Mouse (Mus musculus) ES-Bruce4 (cell line): ENCODE data around the gene Wdr35. TPM values are rescaled to one million over a fixed set of nuclear protein-coding genes. Genes with fewer than 3 reads are reported as not detected.
A peak's percentile ranks its signal among the peaks of the same experiment; 100 is the strongest.

Source experiments
- H3K27ac ChIP-seq: 2 replicates; pipeline ENCODE4 v1.5.1; 2012; ENCODE audit warnings: low read length, inconsistent platforms; ENCODE audit not compliant: insufficient read depth
- H3K27me3 ChIP-seq: 2 replicates; pipeline ENCODE4 v1.6.1; 2012; ENCODE audit warnings: mild to moderate bottlenecking, low read length, inconsistent platforms; ENCODE audit not compliant: control insufficient read depth, poor library complexity, insufficient read depth, severe bottlenecking
- H3K36me3 ChIP-seq: 2 replicates; pipeline ENCODE4 v1.6.1; 2012; ENCODE audit warnings: inconsistent platforms, mild to moderate bottlenecking, low read length, moderate library complexity; ENCODE audit not compliant: control insufficient read depth, poor library complexity, insufficient read depth, severe bottlenecking
- H3K4me1 ChIP-seq: one replicate; pipeline ENCODE4 v1.8.1; 2011; ENCODE audit warnings: low read length; ENCODE audit not compliant: control insufficient read depth, insufficient read depth
- H3K4me3 ChIP-seq: 2 replicates; pipeline ENCODE4 v1.5.1; 2011; ENCODE audit warnings: low read depth, mild to moderate bottlenecking, low read length
- H3K9ac ChIP-seq: 2 replicates; pipeline ENCODE4 v1.6.1; 2012; ENCODE audit warnings: low read depth, mild to moderate bottlenecking, inconsistent platforms; ENCODE audit not compliant: poor library complexity, severe bottlenecking
- H3K9me3 ChIP-seq: replicated peaks from 2 replicates; pipeline ENCODE4 v1.6.1; 2012; ENCODE audit warnings: mild to moderate bottlenecking, low read length, inconsistent platforms; ENCODE audit not compliant: control insufficient read depth, poor library complexity, insufficient read depth, severe bottlenecking
- CTCF ChIP-seq: IDR thresholded peaks from one replicate; pipeline ENCODE4 v1.8.1; 2011; ENCODE audit warnings: low read depth, low read length
- EP300 ChIP-seq: IDR thresholded peaks from 2 replicates; pipeline ENCODE4 v1.6.1; 2011; ENCODE audit warnings: low read depth, low read length; ENCODE audit not compliant: insufficient read depth
- POLR2A ChIP-seq: IDR thresholded peaks from one replicate; pipeline ENCODE4 v1.8.1; 2011; ENCODE audit warnings: low read length; ENCODE audit not compliant: insufficient read depth
- polyA plus RNA-seq: library from polyadenylated mRNA; stranded (reverse); fragments of >200 nt; gene quantifications from 2 replicates; pipeline ENCODE4 v1.2.4, GENCODE M21; 2011; ENCODE audit warnings: low read depth; ENCODE audit not compliant: missing spikeins, insufficient read depth, insufficient read length

The Wdr35 gene
- polyA plus RNA-seq, 1 experiment, result 72.4 TPM

GRCm38 (mm10) chr12:8939490-8939889, 34.2 kb upstream of the Wdr35 start:
- Histone ChIP-seq H3K9me3 (no peaks in the 10 kb centered on the region), H3K9ac (no peak overlapping the region), H3K4me3 (no peak overlapping the region), H3K27me3 (no peaks in the 10 kb centered on the region), H3K36me3 (peaks cover 37% of the 10 kb centered on the region), H3K4me1 (peaks cover 4% of the 10 kb centered on the region), H3K27ac (no peak overlapping the region)
- TF ChIP-seq CTCF (no peak), POLR2A (no peak), EP300 (no peak)

DNA sequence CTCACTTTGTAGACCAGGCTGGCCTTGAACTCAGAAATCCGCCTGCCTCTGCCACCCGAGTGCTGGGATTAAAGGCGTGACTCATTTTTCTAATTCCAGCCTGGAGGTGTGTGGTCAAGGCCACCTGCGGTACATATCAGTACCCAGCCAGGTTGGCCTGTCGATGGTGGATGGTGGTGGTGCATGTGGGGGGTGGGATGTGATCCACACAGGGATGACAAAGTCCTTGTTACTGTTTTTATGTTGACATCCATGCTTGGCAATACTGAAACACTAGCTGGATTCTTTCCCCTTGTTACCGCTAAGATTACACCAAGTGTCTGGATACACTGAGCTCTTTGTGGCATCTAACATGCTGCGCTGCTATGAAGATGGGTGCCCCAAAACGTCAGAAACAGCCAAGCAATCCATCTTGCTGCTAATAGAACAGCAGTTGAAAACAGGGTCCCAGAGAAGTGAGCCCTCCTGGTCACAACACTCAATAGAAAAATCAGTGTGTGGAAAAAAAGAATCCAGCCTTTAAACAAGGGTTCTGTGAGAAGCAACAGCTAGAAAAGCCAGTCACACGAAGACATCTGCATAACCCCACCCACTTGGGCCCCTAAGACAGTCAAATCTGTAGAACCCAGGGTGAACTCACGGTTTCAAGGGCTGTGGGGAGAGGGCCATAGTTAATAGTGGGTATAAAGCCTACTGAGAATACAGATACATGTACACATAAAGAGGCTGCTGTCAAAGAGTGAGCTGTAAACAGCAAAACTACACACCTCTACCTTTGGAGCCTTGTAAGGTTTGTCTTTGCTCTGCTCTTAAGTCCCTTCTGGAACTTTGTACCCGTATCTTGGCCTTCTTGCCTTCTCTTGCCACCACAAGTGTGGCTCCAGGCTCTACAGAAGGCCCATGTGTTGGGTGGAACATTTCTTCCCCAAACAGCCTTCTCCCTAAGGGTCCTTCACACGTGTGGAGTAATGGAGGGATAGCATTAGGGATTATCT, 33.4 kb upstream of the Wdr35 start:
- H3K27me3 ChIP-seq, result no peaks in the 10 kb centered on the region
- peaks cover 4% of the 10 kb centered on the region for H3K4me1 ChIP-seq
- no peak overlapping the region for H3K9ac ChIP-seq
- peaks cover 30% of the 10 kb centered on the region for H3K36me3 ChIP-seq
- no peaks in the 10 kb centered on the region for H3K9me3 ChIP-seq
- H3K4me3 ChIP-seq, result no peak overlapping the region
- peak overlapping the region; percentile 93 for H3K27ac ChIP-seq
- TF ChIP-seq POLR2A, result no peak
- no peak for TF ChIP-seq EP300
- TF ChIP-seq CTCF, result no peak

DNA sequence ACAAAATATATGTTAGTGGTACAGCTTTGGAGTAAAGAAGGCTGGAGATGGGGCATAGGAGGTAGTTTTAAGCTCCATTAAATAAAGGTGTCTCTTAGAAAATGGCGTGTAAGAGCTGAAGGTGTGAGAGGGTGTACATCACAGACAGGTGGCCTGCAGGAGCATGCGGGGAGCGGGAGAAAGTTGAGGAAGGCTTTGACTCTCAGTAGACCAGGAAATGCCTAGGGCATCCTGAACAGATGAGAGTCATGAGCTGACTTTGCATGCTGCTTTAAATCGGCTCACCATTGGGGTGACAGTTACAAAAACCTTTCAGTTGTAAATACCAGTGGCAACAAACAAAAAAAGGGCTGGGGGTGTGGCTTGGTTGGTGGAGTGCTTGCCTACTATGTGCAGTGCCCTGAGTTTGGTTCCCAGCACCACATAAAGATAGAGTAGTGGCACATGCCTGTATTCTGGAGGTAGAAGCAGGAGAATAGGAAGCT, 32.5 kb upstream of the Wdr35 start:
- peak overlapping the region; percentile 47; the same call in 1 of the 2 replicates for H3K9ac ChIP-seq

GRCm38 (mm10) chr12:8941699-8942392, 31.8 kb upstream of the Wdr35 start:
- no peaks in the 10 kb centered on the region for H3K9me3 ChIP-seq
- peaks cover 4% of the 10 kb centered on the region for H3K4me1 ChIP-seq
- no peaks in the 10 kb centered on the region for H3K27me3 ChIP-seq
- H3K4me3 ChIP-seq, result no peak overlapping the region
- H3K27ac ChIP-seq, result peak overlapping the region; percentile 93
- TF ChIP-seq POLR2A (no peak), CTCF (no peak), EP300 (no peak)
- H3K9ac ChIP-seq, result peak overlapping the region; percentile 47; the same call in 1 of the 2 replicates
- H3K36me3 ChIP-seq, result peaks cover 16% of the 10 kb centered on the region

More for the DNA sequence above, 32.5 kb upstream of the Wdr35 start:
- peaks cover 4% of the 10 kb centered on the region for H3K4me1 ChIP-seq
- no peaks in the 10 kb centered on the region for H3K27me3 ChIP-seq
- H3K27ac ChIP-seq, result peak overlapping the region; percentile 93
- H3K36me3 ChIP-seq, result peaks cover 22% of the 10 kb centered on the region
- H3K9me3 ChIP-seq, result no peaks in the 10 kb centered on the region
- TF ChIP-seq EP300 (peak; percentile 91), POLR2A (no peak)
- H3K4me3 ChIP-seq, result no peak overlapping the region

- Histone ChIP-seq H3K36me3 (no peaks in the 10 kb centered on the region), H3K27me3 (no peaks in the 10 kb centered on the region), H3K9me3 (no peaks in the 10 kb centered on the region), H3K27ac (no peak overlapping the region), H3K4me3 (no peak overlapping the region), H3K4me1 (no peaks in the 10 kb centered on the region), H3K9ac (peak overlapping the region; percentile 74)
- TF ChIP-seq POLR2A (no peak), EP300 (no peak), CTCF (no peak)
These were observed 26.5 kb upstream of the Wdr35 start for GRCm38 (mm10) chr12:8947163-8947562.
